Mouse (Mus musculus) testis, adult 2 months (tissue): ENCODE results near the gene Fam161a.

Source experiments
- CTCF ChIP-seq: fragments of 200-500 bp; IDR thresholded peaks from 2 replicates; pipeline ENCODE4 v1.5.1; 2012; ENCODE audit warnings: low read depth, mild to moderate bottlenecking, inconsistent platforms, low read length, moderate library complexity; ENCODE audit not compliant: control insufficient read depth, insufficient read depth, insufficient replicate concordance
- POLR2A ChIP-seq: fragments of 200-500 bp; IDR thresholded peaks from 2 replicates; pipeline ENCODE4 v1.6.1; 2012; ENCODE audit warnings: low read depth, mild to moderate bottlenecking, inconsistent platforms, low read length, moderate library complexity; ENCODE audit not compliant: control insufficient read depth

DNA sequence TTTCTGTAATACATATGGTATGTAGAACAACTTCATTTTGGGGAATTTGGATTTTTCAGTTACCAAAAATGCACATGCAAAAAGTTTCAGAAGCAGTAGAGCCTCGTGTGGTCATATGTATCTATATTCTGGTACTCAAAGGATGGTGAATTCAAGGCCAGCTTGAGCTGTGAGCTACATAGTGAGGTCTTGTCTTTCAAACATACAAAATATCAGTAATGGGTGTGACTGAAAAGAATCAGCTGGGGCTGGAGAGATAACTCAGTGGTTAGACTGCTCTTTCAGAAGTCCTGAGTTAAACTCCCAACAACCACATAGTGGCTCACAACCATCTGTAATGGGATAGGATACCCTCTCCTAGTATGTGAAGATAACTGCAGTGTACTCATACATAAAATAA, 9.0 kb upstream of the Fam161a start:
- no peak for TF ChIP-seq POLR2A
- TF ChIP-seq CTCF = no peak
